Mouse (Mus musculus) embryonic facial prominence, embryonic 15.5 days (tissue): ENCODE results near the gene Slitrk1. TPM values are rescaled to one million over a fixed set of nuclear protein-coding genes. Genes with fewer than 3 reads are reported as not detected.

Experiments
- ATAC-seq: fragments of 200-750 bp; cut with Nextera tagmentation; 2 replicates; pipeline ENCODE4 v1.8.0; 2017; ENCODE audit warnings: low read depth, moderate TSS enrichment; ENCODE audit not compliant: insufficient number of reproducible peaks, low FRiP score, low TSS enrichment
- H3K27ac ChIP-seq: fragments of 300-500 bp; sonication (generic); replicated peaks from 2 replicates; pipeline ENCODE4 v1.5.1; 2015; ENCODE audit warnings: mild to moderate bottlenecking, inconsistent platforms
- H3K27me3 ChIP-seq: fragments of 300-500 bp; sonication (generic); 2 replicates; pipeline ENCODE4 v1.6.1; 2015; ENCODE audit warnings: inconsistent platforms
- H3K36me3 ChIP-seq: fragments of 300-500 bp; sonication (generic); 2 replicates; pipeline ENCODE4 v1.6.1; 2015; ENCODE audit warnings: mild to moderate bottlenecking, inconsistent platforms
- H3K4me1 ChIP-seq: fragments of 300-500 bp; sonication (generic); 2 replicates; pipeline ENCODE4 v1.6.1; 2015; ENCODE audit warnings: inconsistent platforms
- H3K4me2 ChIP-seq: fragments of 300-500 bp; sonication (generic); replicated peaks from 2 replicates; pipeline ENCODE4 v1.6.1; 2015; ENCODE audit warnings: mild to moderate bottlenecking, inconsistent platforms
- H3K4me3 ChIP-seq: fragments of 300-500 bp; sonication (generic); replicated peaks from 2 replicates; pipeline ENCODE4 v1.5.1; 2015; ENCODE audit warnings: mild to moderate bottlenecking, inconsistent platforms
- H3K9ac ChIP-seq: fragments of 300-500 bp; sonication (generic); 2 replicates; pipeline ENCODE4 v1.6.1; 2015; ENCODE audit warnings: inconsistent platforms
- H3K9me3 ChIP-seq: fragments of 300-500 bp; sonication (generic); replicated peaks from 2 replicates; pipeline ENCODE4 v1.6.1; 2016; ENCODE audit warnings: inconsistent platforms
- WGBS: fragments of 180-500 bp; shearing (Covaris S2); methylation state at CpG from one replicate; pipeline ENCODE4 v1.1.7; 2015; 5-methylcytosine and 5-hydroxymethylcytosine counted together
- polyA plus RNA-seq: library from polyadenylated mRNA; unstranded; fragments of >200 nt; fragmentation: Nextera tagmentation; extraction: Ambion mirVana; gene quantifications from 2 replicates; pipeline ENCODE4 v1.2.1, GENCODE M21; 2015

Gene Slitrk1
- 1.2 and 1.4 TPM in 2 replicates for polyA plus RNA-seq

DNA sequence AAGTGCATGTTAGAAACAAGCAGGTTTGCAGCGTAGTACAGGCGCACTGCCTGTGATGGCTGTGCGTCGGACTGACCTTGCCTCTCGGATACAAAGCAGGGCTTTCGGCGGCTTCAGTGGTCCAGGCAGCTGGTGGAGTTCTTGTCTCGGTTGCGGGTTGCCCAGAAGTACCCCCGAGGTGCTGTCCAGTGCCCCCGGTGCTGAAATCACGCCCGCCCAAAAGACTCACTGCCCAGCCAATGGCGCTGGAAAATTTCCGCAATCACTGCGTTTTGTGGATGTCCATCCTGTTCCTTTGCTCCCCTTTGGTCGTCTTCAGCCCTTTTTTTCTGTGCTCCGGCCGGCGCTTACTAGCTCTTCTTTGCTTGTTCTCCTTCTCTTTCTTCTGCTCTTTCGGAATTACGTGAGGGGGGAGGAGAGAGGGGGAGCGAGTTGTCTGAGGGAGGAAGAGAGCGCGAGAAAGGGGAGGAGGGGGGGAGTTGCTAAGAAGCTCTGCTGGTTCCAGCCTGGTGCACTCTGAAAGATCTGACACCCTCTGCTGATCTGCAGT is at the start of gene Slitrk1:
TSS of gene Slitrk1 (minus strand) at position 445 of the 550 bp plus-strand sequence.
- Histone ChIP-seq H3K4me2 (peak within 1 kb of the TSS; percentile 68), H3K27ac (no peak within 1 kb of the TSS), H3K9me3 (no peaks in the 10 kb centered on the region), H3K27me3 (peaks cover 40% of the 10 kb centered on the region), H3K4me3 (peak within 1 kb of the TSS; percentile 45), H3K9ac (no peak within 1 kb of the TSS), H3K4me1 (peaks cover 37% of the 10 kb centered on the region), H3K36me3 (no peaks in the 10 kb centered on the region)
- under 1% methylated on average over 25 of the region's 25 CpGs for WGBS
- 0 out of 2 replicates have a peak, but pooled peaks have one; percentile 7 for ATAC-seq

DNA sequence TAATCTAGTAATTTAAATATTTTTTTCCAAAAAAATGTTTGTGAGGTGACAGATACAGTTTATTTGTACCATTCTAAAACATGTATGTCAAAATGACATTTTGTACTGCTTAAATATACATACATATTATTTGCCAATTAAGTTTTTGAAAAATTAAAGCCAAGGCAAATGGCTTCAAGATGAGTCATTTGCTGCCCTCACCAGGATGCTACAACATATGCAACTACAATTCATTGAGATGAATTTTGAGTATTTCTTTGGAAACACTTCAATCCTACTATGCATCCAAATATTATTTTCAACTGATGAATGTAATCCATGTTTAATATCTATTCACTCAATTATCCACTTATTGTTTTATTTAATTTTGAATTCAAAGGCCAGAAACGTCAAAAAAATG is 21.8 kb upstream of the Slitrk1 start:
- H3K27me3 ChIP-seq, result no peaks in the 10 kb centered on the region
- no peak overlapping the region for H3K27ac ChIP-seq
- no peak overlapping the region for H3K4me3 ChIP-seq
- H3K36me3 ChIP-seq, result no peaks in the 10 kb centered on the region
- H3K9me3 ChIP-seq, result no peaks in the 10 kb centered on the region
- no peak overlapping the region for H3K9ac ChIP-seq
- WGBS, result 66% methylated on average over 1 of the region's 1 CpGs
- no peak overlapping the region for H3K4me2 ChIP-seq
- ATAC-seq, result no peak
- no peaks in the 10 kb centered on the region for H3K4me1 ChIP-seq

DNA sequence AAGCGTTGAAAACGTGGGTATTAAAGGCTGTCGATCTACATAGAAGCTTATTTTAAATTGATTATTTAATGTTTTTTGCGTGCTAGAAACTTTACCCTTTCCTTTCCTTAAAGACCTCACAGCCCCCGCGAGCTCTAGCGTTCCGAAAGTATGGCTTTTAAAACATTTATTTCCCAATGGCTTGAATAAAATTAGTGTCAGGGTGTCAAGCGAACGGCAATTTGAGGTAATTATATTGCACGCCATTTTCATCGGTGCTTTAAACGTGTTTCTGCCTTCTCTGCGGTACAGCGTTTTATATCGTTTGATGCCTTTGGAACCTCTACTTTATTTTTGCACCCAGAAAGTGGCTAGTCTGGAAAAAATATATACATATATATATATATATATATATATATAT is 378 bp upstream of the Slitrk1 start:
- H3K4me3 ChIP-seq, result peak overlapping the region; percentile 45
- no peaks in the 10 kb centered on the region for H3K9me3 ChIP-seq
- peak overlapping the region; percentile 68 for H3K4me2 ChIP-seq
- H3K4me1 ChIP-seq, result peaks cover 37% of the 10 kb centered on the region
- ATAC-seq, result no peak
- no peaks in the 10 kb centered on the region for H3K36me3 ChIP-seq
- WGBS, result 14% methylated on average over 16 of the region's 16 CpGs
- peaks cover 35% of the 10 kb centered on the region for H3K27me3 ChIP-seq
- no peak overlapping the region for H3K27ac ChIP-seq
- no peak overlapping the region for H3K9ac ChIP-seq

DNA sequence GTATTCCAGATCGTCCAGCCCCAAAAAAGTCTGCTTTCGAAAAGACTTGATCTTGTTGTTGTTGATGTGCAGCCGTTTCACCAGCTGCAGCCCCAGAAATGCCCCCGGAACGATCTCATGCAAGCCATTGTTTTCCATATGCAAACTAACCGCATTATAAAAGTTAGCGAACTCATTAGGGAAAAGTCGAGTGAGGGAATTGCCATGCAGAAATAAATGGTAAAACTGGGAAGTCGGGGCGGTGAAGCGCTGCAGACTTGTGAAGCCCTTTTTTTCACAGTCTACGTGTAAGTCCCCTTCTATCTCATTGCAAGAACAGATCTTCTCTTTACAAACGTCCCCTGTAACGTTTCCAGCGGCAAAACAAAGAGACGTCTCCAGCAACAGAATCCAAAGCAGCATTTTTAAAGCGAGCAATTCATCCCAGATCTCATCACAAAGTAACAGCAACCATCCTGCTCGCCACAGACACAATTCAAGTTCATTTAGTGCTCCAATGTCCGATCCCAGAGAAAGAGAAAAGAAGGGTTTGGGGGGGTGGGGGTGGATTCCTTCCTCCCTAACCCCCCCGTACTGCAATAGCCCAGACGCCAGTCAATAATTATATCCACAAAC is 975 bp downstream of the Slitrk1 start:
- H3K9ac ChIP-seq, result no peak overlapping the region
- WGBS, result under 1% methylated on average over 21 of the region's 21 CpGs
- H3K27ac ChIP-seq, result no peak overlapping the region
- peaks cover 40% of the 10 kb centered on the region for H3K27me3 ChIP-seq
- peak overlapping the region; percentile 68 for H3K4me2 ChIP-seq
- H3K4me1 ChIP-seq, result peaks cover 37% of the 10 kb centered on the region
- H3K4me3 ChIP-seq, result peak overlapping the region; percentile 45
- no peaks in the 10 kb centered on the region for H3K9me3 ChIP-seq
- H3K36me3 ChIP-seq, result no peaks in the 10 kb centered on the region
- ATAC-seq, result no peak

DNA sequence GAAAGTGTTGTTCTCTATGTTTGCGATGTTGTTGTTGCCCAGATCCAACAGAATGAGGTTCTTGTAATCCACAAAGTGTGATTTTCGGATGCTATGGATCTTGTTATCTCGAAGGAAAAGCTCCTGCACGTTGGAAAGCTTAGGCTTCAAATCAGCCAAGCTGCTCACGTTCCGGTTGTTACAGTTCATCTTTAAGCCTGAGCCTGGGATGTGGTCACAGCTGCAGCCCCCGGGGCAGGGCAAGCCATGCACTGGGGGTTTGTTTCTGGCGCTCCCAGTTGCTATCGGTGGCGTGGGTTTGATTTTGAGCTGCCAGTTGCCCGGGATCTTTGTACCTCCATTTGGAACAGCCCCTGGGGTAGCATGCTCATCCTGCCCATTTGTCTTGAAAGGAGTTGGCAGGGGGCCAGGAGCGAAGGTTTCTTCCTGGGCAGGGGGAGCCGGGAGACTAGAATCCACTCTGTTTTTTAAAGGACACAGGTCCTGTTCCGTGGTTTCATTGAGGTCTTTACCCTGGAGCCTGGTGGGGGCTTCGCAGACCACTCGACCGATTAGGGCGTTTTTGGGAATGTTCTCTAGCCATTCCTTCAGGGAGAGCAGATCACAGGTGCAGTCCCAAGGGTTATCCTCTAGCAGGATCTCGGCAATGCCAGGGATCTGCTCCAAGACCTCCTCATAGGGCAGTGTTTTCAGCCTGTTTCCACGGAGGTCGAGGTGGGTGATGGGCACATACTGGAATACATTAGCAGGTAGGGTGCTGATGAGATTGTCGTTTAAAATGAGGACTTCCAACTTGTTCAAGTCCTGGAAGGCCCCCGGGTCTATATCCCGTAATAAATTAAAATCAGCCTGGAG is 1.7 kb downstream of the Slitrk1 start:
- no peaks in the 10 kb centered on the region for H3K9me3 ChIP-seq
- peak overlapping the region; percentile 45 for H3K4me3 ChIP-seq
- H3K27me3 ChIP-seq, result peaks cover 40% of the 10 kb centered on the region
- H3K4me2 ChIP-seq, result peak overlapping the region; percentile 68
- H3K27ac ChIP-seq, result no peak overlapping the region
- under 1% methylated on average over 24 of the region's 24 CpGs for WGBS
- no peak overlapping the region for H3K9ac ChIP-seq
- H3K36me3 ChIP-seq, result no peaks in the 10 kb centered on the region
- peaks cover 37% of the 10 kb centered on the region for H3K4me1 ChIP-seq
- ATAC-seq, result no peak

DNA sequence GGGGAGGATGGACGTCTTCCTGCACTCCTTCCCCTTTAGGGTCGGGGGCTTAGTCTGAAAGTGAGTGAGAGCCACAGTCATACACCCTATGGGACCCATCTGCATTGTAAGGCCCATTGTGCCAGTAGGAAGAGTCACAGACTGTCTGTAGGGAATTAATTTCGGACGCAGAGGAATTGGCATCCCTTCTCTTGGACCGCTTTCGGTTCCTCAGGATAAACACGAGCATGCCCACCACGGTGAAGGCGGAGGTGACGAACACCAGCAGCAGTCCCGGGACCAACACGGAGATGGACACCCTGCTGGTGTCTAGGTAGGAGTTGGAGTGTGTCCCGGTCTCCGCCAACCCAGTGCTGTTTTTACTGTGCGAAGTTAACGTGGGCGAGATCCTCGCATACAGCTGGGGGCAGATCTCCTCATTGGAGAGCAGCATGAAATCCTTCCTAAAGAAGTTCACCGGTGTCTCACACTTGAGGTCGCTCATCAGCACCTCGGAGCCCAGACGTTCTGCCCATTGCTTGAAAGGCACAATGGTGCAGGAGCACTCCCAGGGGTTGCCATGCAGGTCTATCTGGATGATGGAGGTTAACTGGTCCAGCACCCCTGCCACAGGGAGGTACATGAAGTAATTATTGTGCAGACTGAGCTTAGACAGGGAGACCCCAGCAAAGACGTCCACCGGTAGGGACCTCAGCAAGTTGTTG is 2.7 kb downstream of the Slitrk1 start:
- 3% methylated on average over 24 of the region's 24 CpGs for WGBS
- no peaks in the 10 kb centered on the region for H3K36me3 ChIP-seq
- peak overlapping the region; percentile 68 for H3K4me2 ChIP-seq
- no peaks in the 10 kb centered on the region for H3K9me3 ChIP-seq
- no peak for ATAC-seq
- H3K9ac ChIP-seq, result no peak overlapping the region
- peaks cover 37% of the 10 kb centered on the region for H3K4me1 ChIP-seq
- no peak overlapping the region for H3K27ac ChIP-seq
- peak overlapping the region; percentile 45 for H3K4me3 ChIP-seq
- H3K27me3 ChIP-seq, result peaks cover 40% of the 10 kb centered on the region

DNA sequence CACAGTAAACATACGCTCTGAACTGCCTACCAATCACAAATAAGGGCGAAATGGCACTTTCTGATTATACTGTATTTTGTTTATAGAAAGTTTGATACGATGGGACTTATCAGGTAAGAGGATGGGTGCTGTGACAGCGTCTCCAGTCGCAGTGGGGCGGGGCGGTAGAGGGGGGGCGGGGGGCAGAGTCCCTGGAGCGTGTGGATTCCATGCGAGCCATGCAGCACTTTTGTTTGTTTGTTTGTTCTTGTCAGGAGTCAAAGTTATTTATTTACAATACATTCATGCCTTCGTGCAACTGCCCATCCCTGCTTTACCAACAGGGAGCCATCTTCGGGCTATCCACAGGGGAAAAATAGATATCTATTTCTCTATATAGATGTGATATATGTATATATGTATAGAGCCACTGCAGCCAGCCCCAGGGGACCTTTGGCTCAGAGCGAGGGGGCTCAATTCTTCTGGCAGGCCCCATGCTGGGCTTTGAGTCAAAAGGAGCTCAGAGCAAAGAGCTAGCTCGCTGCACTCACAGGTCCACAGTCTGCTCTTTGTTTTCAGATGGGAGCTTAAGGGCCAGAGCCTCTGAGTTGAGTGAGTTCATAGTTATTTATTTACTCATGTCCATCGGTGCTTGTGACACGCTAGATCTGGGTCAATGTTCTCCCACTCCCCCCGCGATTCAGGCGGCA is 3.4 kb downstream of the Slitrk1 start:
- no peak overlapping the region for H3K27ac ChIP-seq
- no peak overlapping the region for H3K9ac ChIP-seq
- H3K9me3 ChIP-seq, result no peaks in the 10 kb centered on the region
- peak overlapping the region; percentile 68 for H3K4me2 ChIP-seq
- no peaks in the 10 kb centered on the region for H3K36me3 ChIP-seq
- no peak for ATAC-seq
- WGBS, result 6% methylated on average over 19 of the region's 19 CpGs
- H3K4me1 ChIP-seq, result peaks cover 37% of the 10 kb centered on the region
- peaks cover 40% of the 10 kb centered on the region for H3K27me3 ChIP-seq
- peak overlapping the region; percentile 45 for H3K4me3 ChIP-seq

DNA sequence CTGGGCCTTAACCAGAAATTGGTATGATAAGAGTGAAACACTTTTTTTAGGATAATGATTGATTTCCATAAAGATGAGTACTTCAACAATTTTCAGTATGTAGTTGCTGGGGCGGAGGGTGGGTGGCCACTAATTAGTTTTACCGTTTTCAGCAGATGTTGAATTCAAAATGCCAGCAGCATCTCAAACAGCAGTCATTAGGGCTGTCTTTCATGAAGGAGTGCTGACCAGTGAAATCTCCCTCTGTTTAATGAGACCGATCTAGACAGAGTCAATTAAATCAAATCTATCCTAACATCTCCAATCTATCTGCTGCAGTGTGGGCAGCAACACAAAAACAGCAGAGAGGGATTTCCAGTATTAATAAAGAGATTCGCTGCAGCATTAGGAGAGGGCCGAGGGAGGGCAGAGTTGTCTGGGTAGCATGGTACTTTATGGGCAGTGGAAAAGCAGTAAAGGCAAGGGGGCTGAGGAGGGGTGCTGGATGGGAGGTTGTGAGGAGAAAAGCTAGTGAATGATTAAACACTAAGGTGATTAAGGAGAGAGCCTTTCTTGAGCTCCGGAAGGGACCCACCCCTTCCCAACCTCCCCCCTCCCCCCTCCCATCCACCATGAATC is 4.5 kb downstream of the Slitrk1 start:
- WGBS, result 19% methylated on average over 6 of the region's 6 CpGs
- Histone ChIP-seq H3K27ac (no peak overlapping the region), H3K27me3 (peaks cover 40% of the 10 kb centered on the region), H3K36me3 (no peaks in the 10 kb centered on the region), H3K9me3 (no peaks in the 10 kb centered on the region), H3K4me2 (no peak overlapping the region), H3K4me1 (peaks cover 37% of the 10 kb centered on the region), H3K9ac (no peak overlapping the region), H3K4me3 (no peak overlapping the region)
- no peak for ATAC-seq

DNA sequence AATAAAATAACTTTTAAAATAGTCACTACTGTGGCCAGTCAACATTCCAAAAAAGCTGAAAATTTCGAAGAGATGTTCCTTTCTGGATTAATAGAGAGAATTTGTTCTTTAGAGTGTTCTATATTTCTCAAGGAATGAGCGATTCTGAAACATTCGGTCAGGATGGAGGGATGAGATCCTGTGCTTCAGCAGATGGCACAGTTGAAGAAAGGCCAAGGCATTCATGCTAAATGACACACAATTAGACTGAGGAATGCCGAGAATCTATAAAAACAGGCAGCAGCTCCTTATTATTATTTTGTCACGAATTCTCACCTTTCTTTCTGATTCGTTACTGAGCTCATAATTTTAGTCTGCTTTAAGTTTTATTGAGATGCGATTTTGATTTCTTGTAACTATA is 15.4 kb downstream of the Slitrk1 start:
- Histone ChIP-seq H3K36me3 (no peaks in the 10 kb centered on the region), H3K9ac (no peak overlapping the region), H3K4me2 (no peak overlapping the region), H3K9me3 (no peaks in the 10 kb centered on the region), H3K4me3 (no peak overlapping the region), H3K4me1 (no peaks in the 10 kb centered on the region), H3K27me3 (no peaks in the 10 kb centered on the region), H3K27ac (no peak overlapping the region)
- no peak for ATAC-seq
- 71% methylated on average over 7 of the region's 7 CpGs for WGBS

DNA sequence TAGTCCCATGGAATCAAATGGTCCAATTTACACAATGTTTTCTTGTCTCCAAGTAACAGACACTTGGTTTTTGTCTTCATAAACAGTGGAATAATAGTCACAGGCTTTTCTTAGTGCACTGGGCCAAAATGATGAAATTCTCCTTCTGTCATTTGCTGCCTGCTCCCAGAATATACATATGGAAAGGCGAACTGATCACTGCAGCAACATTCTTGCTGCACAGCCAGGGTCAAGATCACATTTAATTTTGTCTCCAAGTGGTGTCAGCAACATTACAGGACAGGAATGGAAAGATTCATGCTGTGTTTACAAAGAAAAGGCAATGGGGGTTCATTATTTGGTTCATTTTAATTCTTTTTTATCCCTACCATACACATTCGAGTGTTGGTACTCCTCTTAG is 18.5 kb downstream of the Slitrk1 start:
- Histone ChIP-seq H3K4me3 (no peak overlapping the region), H3K4me2 (no peak overlapping the region), H3K9ac (no peak overlapping the region), H3K36me3 (no peaks in the 10 kb centered on the region), H3K27me3 (no peaks in the 10 kb centered on the region), H3K9me3 (no peaks in the 10 kb centered on the region), H3K27ac (no peak overlapping the region), H3K4me1 (no peaks in the 10 kb centered on the region)
- ATAC-seq, result no peak
- 69% methylated on average over 2 of the region's 2 CpGs for WGBS
